ENCODE assay signal across 21 mouse cellular contexts in genomic region chr5:27063871-27064270, GRCm38 (mm10).
DNase-seq lines count a peak whose midpoint lies in the region; ATAC-seq and TF ChIP-seq lines count a peak whose summit lies in the region.
"Had no signal": no experiment of that assay in that cellular context is flagged by ENCODE, and none has a peak within 500 bp of the region (broad histone marks: within the 10 kb centered on the region; RNA-seq: fewer than 3 reads in every experiment).

No protein-coding gene starts in this region.

- no peak overlapping the region for H3K4me3 ChIP-seq in kidney, adult 2 months (ENCODE audit: insufficient read depth, low read depth, low read length)
- H3K4me3 ChIP-seq in kidney, embryonic 15.5 days (replicated peaks), result no peak overlapping the region
- no peak overlapping the region for H3K4me3 ChIP-seq in olfactory bulb, adult 2 months (ENCODE audit: insufficient read depth, low read depth, low read length)
- H3K4me3 ChIP-seq in hindbrain, embryonic 11.5 days (ENCODE audit: low read depth, low read length), result no peak overlapping the region
- H3K4me3 ChIP-seq: embryonic facial prominence, embryonic 13.5 days; forebrain, embryonic 12.5 days; heart, embryonic 13.5 days; hindbrain, embryonic 13.5 days had no signal

- peak; percentile 70 for ATAC-seq in kidney, embryonic 15.5 days (replicated peaks; ENCODE audit: low FRiP score)
- no peak for ATAC-seq in frontal cortex, adult (ENCODE audit: low TSS enrichment)
- ATAC-seq in hindbrain, embryonic 11.5 days (ENCODE audit: low FRiP score), result no peak
- ATAC-seq: activated CD4-positive, CD25-positive, alpha-beta regulatory T cell, adult 4 months; forebrain, embryonic 16.5 days; Patski had no signal

- WGBS in kidney, adult 2 months, result 7% methylated on average over 1 of the region's 1 CpGs
- 31% methylated on average over 1 of the region's 1 CpGs for WGBS in kidney, embryonic 15.5 days
- WGBS in olfactory bulb, adult 2 months, result 64% methylated on average over 1 of the region's 1 CpGs
- 83% methylated on average over 1 of the region's 1 CpGs for WGBS in hindbrain, embryonic 11.5 days

- no peak overlapping the region for H3K9ac ChIP-seq in kidney, embryonic 15.5 days
- H3K9ac ChIP-seq in hindbrain, embryonic 11.5 days (ENCODE audit: low read depth, low read length), result no peak overlapping the region
- H3K9ac ChIP-seq: embryonic facial prominence, embryonic 13.5 days; forebrain, embryonic 12.5 days; heart, embryonic 13.5 days; hindbrain, embryonic 13.5 days had no signal

- H3K4me1 ChIP-seq in kidney, adult 2 months (ENCODE audit: control insufficient read depth, insufficient read depth, low read length), result no peaks in the 10 kb centered on the region
- H3K4me1 ChIP-seq in kidney, embryonic 15.5 days, result peaks cover 3% of the 10 kb centered on the region; the same call in 1 of the 2 replicates
- peaks cover 19% of the 10 kb centered on the region for H3K4me1 ChIP-seq in olfactory bulb, adult 2 months (ENCODE audit: control insufficient read depth, insufficient read depth, low read length)
- H3K4me1 ChIP-seq in hindbrain, embryonic 11.5 days (replicated peaks; ENCODE audit: control insufficient read depth, insufficient read depth, low read length), result no peaks in the 10 kb centered on the region
- H3K4me1 ChIP-seq: embryonic facial prominence, embryonic 13.5 days; heart, embryonic 13.5 days had no signal

- peak; percentile 63 for DNase-seq in kidney, adult 2 months
- DNase-seq in kidney, adult 18-20 months, result no peak
- peak; percentile 27 for DNase-seq in kidney, postnatal 14 days
- DNase-seq in hindbrain, embryonic 11.5 days (ENCODE audit: low spot score), result no peak
- DNase-seq: adrenal gland, postnatal 14 days; cerebellum, adult 11-12 months; cerebellum, adult 9-10 months; cerebellum, postnatal 36 days; gastrocnemius, postnatal 14 days; heart, postnatal 36 days had no signal

- H3K36me3 ChIP-seq in kidney, adult 2 months (ENCODE audit: control insufficient read depth, insufficient read depth, low read length), result no peaks in the 10 kb centered on the region
- H3K36me3 ChIP-seq in kidney, embryonic 15.5 days, result no peaks in the 10 kb centered on the region
- no peaks in the 10 kb centered on the region for H3K36me3 ChIP-seq in hindbrain, embryonic 11.5 days (ENCODE audit: control insufficient read depth, insufficient read depth, low read length)
- H3K36me3 ChIP-seq: embryonic facial prominence, embryonic 13.5 days; forebrain, embryonic 12.5 days; heart, embryonic 13.5 days; hindbrain, embryonic 13.5 days had no signal

- no peak overlapping the region for H3K4me2 ChIP-seq in kidney, embryonic 15.5 days
- H3K4me2 ChIP-seq in hindbrain, embryonic 11.5 days (replicated peaks; ENCODE audit: low read depth, low read length), result no peak overlapping the region
- H3K4me2 ChIP-seq: embryonic facial prominence, embryonic 13.5 days; forebrain, embryonic 12.5 days; heart, embryonic 13.5 days; hindbrain, embryonic 13.5 days had no signal

- no peak for TF ChIP-seq CTCF in kidney, adult 2 months (conservative IDR thresholded peaks at IDR 0.05; ENCODE audit: insufficient read depth, insufficient read length, low read depth, low read length)
- TF ChIP-seq CTCF in olfactory bulb, adult 2 months (IDR thresholded peaks at IDR 0.05; ENCODE audit: insufficient read depth, low read depth, low read length), result no peak

- H3K27ac ChIP-seq in kidney, adult 2 months (ENCODE audit: insufficient read depth, low read depth, low read length), result no peak overlapping the region
- H3K27ac ChIP-seq in kidney, embryonic 15.5 days, result no peak overlapping the region
- peak overlapping the region; percentile 56 for H3K27ac ChIP-seq in olfactory bulb, adult 2 months (ENCODE audit: insufficient read depth, low read depth, low read length)
- no peak overlapping the region for H3K27ac ChIP-seq in hindbrain, embryonic 11.5 days (ENCODE audit: low read depth, low read length)
- H3K27ac ChIP-seq: embryonic facial prominence, embryonic 13.5 days; forebrain, embryonic 12.5 days; heart, embryonic 13.5 days; hindbrain, embryonic 13.5 days had no signal

- no peaks in the 10 kb centered on the region for H3K9me3 ChIP-seq in kidney, embryonic 15.5 days (replicated peaks)
- no peaks in the 10 kb centered on the region for H3K9me3 ChIP-seq in hindbrain, embryonic 11.5 days (ENCODE audit: control insufficient read depth, low read length)
- H3K9me3 ChIP-seq: embryonic facial prominence, embryonic 13.5 days; forebrain, embryonic 12.5 days; heart, embryonic 13.5 days; hindbrain, embryonic 13.5 days had no signal

- no peaks in the 10 kb centered on the region for H3K27me3 ChIP-seq in kidney, adult 2 months (replicated peaks; ENCODE audit: control insufficient read depth, insufficient read depth, low read length)
- no peaks in the 10 kb centered on the region for H3K27me3 ChIP-seq in kidney, embryonic 15.5 days
- H3K27me3 ChIP-seq in hindbrain, embryonic 11.5 days (ENCODE audit: control insufficient read depth, insufficient read depth, low read length), result no peaks in the 10 kb centered on the region
- H3K27me3 ChIP-seq: CH12.LX; embryonic facial prominence, embryonic 13.5 days; forebrain, embryonic 12.5 days; heart, embryonic 13.5 days; hindbrain, embryonic 13.5 days; Patski had no signal

- no peak for TF ChIP-seq POLR2A in kidney, adult 2 months (IDR thresholded peaks at IDR 0.05; ENCODE audit: low read depth, low read length)
- TF ChIP-seq POLR2A in olfactory bulb, adult 2 months (IDR thresholded peaks at IDR 0.05; ENCODE audit: insufficient read depth, low read depth, low read length), result no peak

Comparison
In these comparisons a context has a peak if more than half of its experiments do, and no peak if none do; other contexts are left out.
1. DNase-seq: peak in kidney, adult 2 months (single experiment) and kidney, postnatal 14 days (single experiment); none in kidney, adult 18-20 months (single experiment) and hindbrain, embryonic 11.5 days (single experiment).